Mouse (Mus musculus) C2C12 (cell line): ENCODE measurements around the gene Kif2c.

Source experiments
- CEBPB ChIP-seq: IDR thresholded peaks from one replicate; pipeline ENCODE4 v1.6.1; 2011; ENCODE audit warnings: low read depth, mild to moderate bottlenecking, control low read depth, moderate library complexity
- CTCF ChIP-seq: IDR thresholded peaks from one replicate; pipeline ENCODE4 v1.5.1; 2011; ENCODE audit not compliant: control insufficient read depth, insufficient read depth, insufficient read length
- FOSL1 ChIP-seq: IDR thresholded peaks from one replicate; pipeline ENCODE4 v1.8.0; 2011; ENCODE audit warnings: mild to moderate bottlenecking, low read length; ENCODE audit not compliant: poor library complexity, insufficient read depth, severe bottlenecking
- MAX ChIP-seq: IDR thresholded peaks from one replicate; pipeline ENCODE4 v1.6.1; 2011; ENCODE audit warnings: mild to moderate bottlenecking, control low read depth
- MYOD1 ChIP-seq: IDR thresholded peaks from one replicate; pipeline ENCODE4 v1.6.1; 2011; ENCODE audit warnings: low read depth; ENCODE audit not compliant: control insufficient read depth, insufficient read length
- MYOG ChIP-seq: IDR thresholded peaks from one replicate; pipeline ENCODE4 v1.6.1; 2011; ENCODE audit not compliant: control insufficient read depth, insufficient read length; ENCODE audit errors: extremely low read depth
- USF1 ChIP-seq: IDR thresholded peaks from one replicate; pipeline ENCODE4 v1.6.1; 2011; ENCODE audit warnings: low read depth, mild to moderate bottlenecking, control low read depth, moderate library complexity

GRCm38 (mm10) chr4:117113237-117113636 lies 69.2 kb downstream of the Kif2c start:
- TF ChIP-seq MYOD1, result no peak
- no peak for TF ChIP-seq CTCF
- TF ChIP-seq CEBPB, result no peak
- no peak for TF ChIP-seq MAX
- no peak for TF ChIP-seq USF1
- no peak for TF ChIP-seq FOSL1
- no peak for TF ChIP-seq MYOG
